Mouse (Mus musculus): ENCODE results near the gene Eef2kmt. TPM values are rescaled to one million over a fixed set of nuclear protein-coding genes. Genes with fewer than 3 reads are reported as not detected.

Eef2kmt gene
- polyA plus RNA-seq, 1 experiment = 0.11 TPM

- Histone ChIP-seq H3K27me3 (ENCODE audit: control insufficient read depth) (peaks cover 5% of the 10 kb centered on the region), H3K4me1 (ENCODE audit: control insufficient read depth) (no peaks in the 10 kb centered on the region), H3K4me3 (replicated peaks) (no peak within 1 kb of the TSS), H3K9me3 (ENCODE audit: control insufficient read depth, low read length) (no peaks in the 10 kb centered on the region), H3K36me3 (ENCODE audit: control insufficient read depth) (no peaks in the 10 kb centered on the region)
- TF ChIP-seq TAL1 (IDR thresholded peaks at IDR 0.05; ENCODE audit: low read length) = no peak
- no peak for TF ChIP-seq GATA1 (IDR thresholded peaks at IDR 0.05; ENCODE audit: low read length)
These were observed 33.6 kb downstream of the Eef2kmt start, which contains the start of gene AU021092 for GRCm38 (mm10) chr16:5222140-5222539. AU021092 (minus strand) TSS chr16:5222299.

- Histone ChIP-seq H3K27me3 (ENCODE audit: control insufficient read depth) (peaks cover 5% of the 10 kb centered on the region), H3K4me3 (replicated peaks) (no peak overlapping the region), H3K9me3 (ENCODE audit: control insufficient read depth, low read length) (no peaks in the 10 kb centered on the region), H3K36me3 (ENCODE audit: control insufficient read depth) (no peaks in the 10 kb centered on the region), H3K4me1 (ENCODE audit: control insufficient read depth) (no peaks in the 10 kb centered on the region)
- TF ChIP-seq GATA1 (IDR thresholded peaks at IDR 0.05; ENCODE audit: low read length) = no peak
- no peak for TF ChIP-seq TAL1 (IDR thresholded peaks at IDR 0.05; ENCODE audit: low read length)
These were observed 34.4 kb downstream of the Eef2kmt start for GRCm38 (mm10) chr16:5221403-5221802.

- Histone ChIP-seq H3K4me1 (ENCODE audit: control insufficient read depth) (no peaks in the 10 kb centered on the region), H3K9me3 (ENCODE audit: control insufficient read depth, low read length) (no peaks in the 10 kb centered on the region), H3K4me3 (replicated peaks) (no peak overlapping the region), H3K36me3 (ENCODE audit: control insufficient read depth) (no peaks in the 10 kb centered on the region), H3K27me3 (ENCODE audit: control insufficient read depth) (peaks cover 5% of the 10 kb centered on the region)
- TF ChIP-seq TAL1 (IDR thresholded peaks at IDR 0.05; ENCODE audit: low read length) = no peak
- no peak for TF ChIP-seq GATA1 (IDR thresholded peaks at IDR 0.05; ENCODE audit: low read length)
These were observed 38.2 kb downstream of the Eef2kmt start for GRCm38 (mm10) chr16:5217341-5218133.

GRCm38 (mm10) chr16:5216686-5217085 is 39.1 kb downstream of the Eef2kmt start:
- Histone ChIP-seq H3K4me3 (replicated peaks) (no peak overlapping the region), H3K9me3 (ENCODE audit: control insufficient read depth, low read length) (no peaks in the 10 kb centered on the region), H3K36me3 (ENCODE audit: control insufficient read depth) (no peaks in the 10 kb centered on the region), H3K27me3 (ENCODE audit: control insufficient read depth) (peaks cover 2% of the 10 kb centered on the region), H3K4me1 (ENCODE audit: control insufficient read depth) (no peaks in the 10 kb centered on the region)
- TF ChIP-seq TAL1 (IDR thresholded peaks at IDR 0.05; ENCODE audit: low read length) = no peak
- no peak for TF ChIP-seq GATA1 (IDR thresholded peaks at IDR 0.05; ENCODE audit: low read length)

- no peaks in the 10 kb centered on the region for H3K36me3 ChIP-seq (ENCODE audit: control insufficient read depth)
- H3K4me1 ChIP-seq (ENCODE audit: control insufficient read depth) = no peaks in the 10 kb centered on the region
- H3K9me3 ChIP-seq (ENCODE audit: control insufficient read depth, low read length) = no peaks in the 10 kb centered on the region
- no peak for TF ChIP-seq TAL1 (IDR thresholded peaks at IDR 0.05; ENCODE audit: low read length)
- no peak for TF ChIP-seq GATA1 (IDR thresholded peaks at IDR 0.05; ENCODE audit: low read length)
- H3K27me3 ChIP-seq (ENCODE audit: control insufficient read depth) = no peaks in the 10 kb centered on the region; the same call in 1 of the 2 replicates
- no peak overlapping the region for H3K4me3 ChIP-seq (replicated peaks)
These were observed 41.7 kb downstream of the Eef2kmt start for GRCm38 (mm10) chr16:5214126-5214525.

- Histone ChIP-seq H3K27me3 (ENCODE audit: control insufficient read depth) (no peaks in the 10 kb centered on the region), H3K9me3 (ENCODE audit: control insufficient read depth, low read length) (no peaks in the 10 kb centered on the region), H3K36me3 (ENCODE audit: control insufficient read depth) (no peaks in the 10 kb centered on the region), H3K4me3 (replicated peaks) (no peak overlapping the region), H3K4me1 (ENCODE audit: control insufficient read depth) (no peaks in the 10 kb centered on the region)
- TF ChIP-seq TAL1 (IDR thresholded peaks at IDR 0.05; ENCODE audit: low read length) = no peak
- TF ChIP-seq GATA1 (IDR thresholded peaks at IDR 0.05; ENCODE audit: low read length) = no peak
These were observed 43.6 kb downstream of the Eef2kmt start for GRCm38 (mm10) chr16:5212150-5212549.

- H3K4me1 ChIP-seq (ENCODE audit: control insufficient read depth) = no peaks in the 10 kb centered on the region
- H3K9me3 ChIP-seq (ENCODE audit: control insufficient read depth, low read length) = no peaks in the 10 kb centered on the region
- no peak for TF ChIP-seq GATA1 (IDR thresholded peaks at IDR 0.05; ENCODE audit: low read length)
- TF ChIP-seq TAL1 (IDR thresholded peaks at IDR 0.05; ENCODE audit: low read length) = no peak
- no peaks in the 10 kb centered on the region for H3K27me3 ChIP-seq (ENCODE audit: control insufficient read depth)
- H3K36me3 ChIP-seq (ENCODE audit: control insufficient read depth) = no peaks in the 10 kb centered on the region
- H3K4me3 ChIP-seq (replicated peaks) = no peak overlapping the region
These were observed 45.4 kb downstream of the Eef2kmt start for GRCm38 (mm10) chr16:5210365-5210764.

- peaks cover 3% of the 10 kb centered on the region for H3K36me3 ChIP-seq (ENCODE audit: control insufficient read depth)
- TF ChIP-seq GATA1 (IDR thresholded peaks at IDR 0.05; ENCODE audit: low read length) = no peak
- TF ChIP-seq TAL1 (IDR thresholded peaks at IDR 0.05; ENCODE audit: low read length) = no peak
- peaks cover 20% of the 10 kb centered on the region for H3K4me1 ChIP-seq (ENCODE audit: control insufficient read depth)
- no peak overlapping the region for H3K4me3 ChIP-seq (replicated peaks)
- H3K9me3 ChIP-seq (ENCODE audit: control insufficient read depth, low read length) = no peaks in the 10 kb centered on the region
- no peaks in the 10 kb centered on the region for H3K27me3 ChIP-seq (ENCODE audit: control insufficient read depth)
These were observed 49.7 kb downstream of the Eef2kmt start for GRCm38 (mm10) chr16:5206051-5206450.

GRCm38 (mm10) chr16:5205431-5205970 is 50.3 kb downstream of the Eef2kmt start:
- Histone ChIP-seq H3K9me3 (ENCODE audit: control insufficient read depth, low read length) (no peaks in the 10 kb centered on the region), H3K4me1 (ENCODE audit: control insufficient read depth) (peaks cover 20% of the 10 kb centered on the region), H3K4me3 (replicated peaks) (no peak overlapping the region), H3K36me3 (ENCODE audit: control insufficient read depth) (peaks cover 8% of the 10 kb centered on the region), H3K27me3 (ENCODE audit: control insufficient read depth) (no peaks in the 10 kb centered on the region)
- no peak for TF ChIP-seq GATA1 (IDR thresholded peaks at IDR 0.05; ENCODE audit: low read length)
- TF ChIP-seq TAL1 (IDR thresholded peaks at IDR 0.05; ENCODE audit: low read length) = no peak

All from erythroblast, embryonic 14.5 days (primary cell).